Mouse (Mus musculus): ENCODE measurements around the gene Smcr8. TPM values are rescaled to one million over a fixed set of nuclear protein-coding genes. Genes with fewer than 3 reads are reported as not detected.
A peak's percentile ranks its signal among the peaks of the same experiment; 100 is the strongest.

The Smcr8 gene
- total and polyA plus RNA-seq, 2 experiments from 2014 or later, result 3.1 to 14.6 TPM

DNA sequence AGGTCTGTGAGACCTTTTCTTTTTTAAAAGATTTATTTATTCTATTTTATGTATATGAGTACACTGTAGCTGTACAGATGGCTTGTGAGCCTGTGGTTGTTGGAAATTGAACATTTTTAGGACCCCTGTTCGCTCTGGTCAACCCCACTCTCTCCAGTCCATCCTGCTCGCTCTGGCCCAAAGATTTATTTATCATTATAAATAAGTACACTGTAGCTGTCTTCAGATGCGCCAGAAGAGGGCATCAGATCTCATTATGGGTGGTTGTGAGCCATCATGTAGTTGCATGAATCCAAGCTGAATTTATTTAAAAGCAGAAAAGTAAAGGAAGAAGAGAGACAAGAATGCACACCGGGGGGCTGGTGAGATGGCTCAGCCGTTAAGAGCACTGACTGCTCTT, 42.1 kb upstream of the Smcr8 start:
- Histone ChIP-seq H3K9me3 (ENCODE audit: low read length) (no peaks in the 10 kb centered on the region), H3K4me3 (ENCODE audit: low read length) (no peak overlapping the region), H3K9ac (replicated peaks; ENCODE audit: low read length) (no peak overlapping the region), H3K27ac (no peak overlapping the region), H3K4me1 (ENCODE audit: insufficient read depth, low read length) (no peaks in the 10 kb centered on the region), H3K4me2 (ENCODE audit: low read depth, low read length) (no peak overlapping the region), H3K36me3 (ENCODE audit: insufficient read depth, low read length) (peaks cover 27% of the 10 kb centered on the region), H3K27me3 (ENCODE audit: insufficient read depth, low read length) (no peaks in the 10 kb centered on the region)
- no peak for ATAC-seq
- DNase-seq (ENCODE audit: low spot score), result no peak
- TF ChIP-seq CTCF (IDR thresholded peaks at IDR 0.05; ENCODE audit: low read depth), result peak; percentile 30; the same call in 1 of the 2 replicates
- WGBS, result 75% methylated on average over 5 of the region's 5 CpGs

DNA sequence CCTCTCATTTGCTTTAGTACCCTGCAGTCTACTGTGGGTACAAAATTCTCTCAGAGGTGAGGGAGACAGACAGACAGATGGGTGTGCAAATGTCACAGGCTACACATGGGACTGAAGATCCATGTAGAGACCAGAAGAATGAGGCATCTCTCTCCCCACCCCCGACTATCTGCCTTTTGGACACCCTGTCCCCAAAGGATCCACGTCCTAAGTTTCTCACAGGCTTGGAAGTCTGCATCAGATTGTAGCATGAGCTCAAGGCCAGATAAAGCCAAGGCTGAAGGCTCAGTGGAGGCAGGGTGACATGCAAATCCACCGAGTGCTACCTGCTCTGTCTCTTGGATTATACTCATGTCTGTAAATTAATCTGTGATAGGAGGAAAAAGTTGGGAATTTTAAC, 40.8 kb upstream of the Smcr8 start:
- H3K4me1 ChIP-seq (ENCODE audit: insufficient read depth, low read length), result no peaks in the 10 kb centered on the region
- no peak overlapping the region for H3K4me3 ChIP-seq (ENCODE audit: low read length)
- peaks cover 16% of the 10 kb centered on the region for H3K36me3 ChIP-seq (ENCODE audit: insufficient read depth, low read length)
- DNase-seq (ENCODE audit: low spot score) (no peak), ATAC-seq (no peak)
- H3K27ac ChIP-seq, result no peak overlapping the region
- no peak overlapping the region for H3K9ac ChIP-seq (replicated peaks; ENCODE audit: low read length)
- no peak overlapping the region for H3K4me2 ChIP-seq (ENCODE audit: low read depth, low read length)
- TF ChIP-seq CTCF (IDR thresholded peaks at IDR 0.05; ENCODE audit: low read depth), result no peak
- H3K27me3 ChIP-seq (ENCODE audit: insufficient read depth, low read length), result no peaks in the 10 kb centered on the region
- 92% methylated on average over 3 of the region's 3 CpGs for WGBS
- no peaks in the 10 kb centered on the region for H3K9me3 ChIP-seq (ENCODE audit: low read length)

DNA sequence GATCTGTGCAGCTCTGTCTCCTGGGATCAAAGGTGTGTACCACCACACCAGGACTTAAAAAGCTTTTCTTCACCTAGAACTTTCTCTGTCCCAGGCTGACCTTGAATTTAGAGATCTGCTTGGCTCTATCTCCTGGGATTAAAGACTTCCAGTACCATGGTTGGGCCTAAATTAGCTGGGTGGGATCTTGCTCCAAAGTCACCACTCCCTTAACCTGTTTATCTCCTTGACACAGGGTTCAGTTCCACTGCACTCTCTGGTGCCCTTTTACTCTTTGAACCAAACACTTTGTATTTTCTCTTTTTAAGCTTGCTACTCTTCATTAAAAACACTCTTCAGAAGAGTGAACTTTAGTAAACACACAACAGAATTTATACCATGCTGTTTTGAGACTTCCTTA, 39.9 kb upstream of the Smcr8 start:
- H3K27me3 ChIP-seq (ENCODE audit: insufficient read depth, low read length), result no peaks in the 10 kb centered on the region
- DNase-seq (ENCODE audit: low spot score), result no peak
- H3K4me3 ChIP-seq (ENCODE audit: low read length), result no peak overlapping the region
- TF ChIP-seq CTCF (IDR thresholded peaks at IDR 0.05; ENCODE audit: low read depth), result no peak
- peaks cover 15% of the 10 kb centered on the region for H3K36me3 ChIP-seq (ENCODE audit: insufficient read depth, low read length)
- ATAC-seq, result no peak
- H3K4me2 ChIP-seq (ENCODE audit: low read depth, low read length), result no peak overlapping the region
- H3K9me3 ChIP-seq (ENCODE audit: low read length), result no peaks in the 10 kb centered on the region
- no peaks in the 10 kb centered on the region for H3K4me1 ChIP-seq (ENCODE audit: insufficient read depth, low read length)
- H3K27ac ChIP-seq, result no peak overlapping the region
- no peak overlapping the region for H3K9ac ChIP-seq (replicated peaks; ENCODE audit: low read length)

DNA sequence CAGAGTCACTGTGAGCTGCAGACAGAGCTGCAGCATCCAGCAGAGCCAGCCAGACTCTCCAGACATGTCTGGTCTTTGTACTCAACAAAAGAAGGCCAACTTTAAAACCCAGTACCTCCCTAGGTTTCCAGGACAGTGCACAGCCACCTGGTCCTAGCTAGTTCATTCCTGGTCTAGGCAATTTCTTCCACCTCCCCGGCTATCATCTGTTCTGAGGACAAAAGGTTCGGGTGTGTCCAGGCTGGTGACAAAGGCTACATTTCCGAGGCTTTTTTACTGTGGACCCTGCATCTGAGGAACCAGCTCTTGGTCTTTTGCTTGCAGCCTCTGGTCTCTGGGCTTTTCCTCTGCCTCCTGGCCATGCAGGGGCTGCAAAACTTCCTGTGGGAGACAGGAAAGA, 37.0 kb upstream of the Smcr8 start:
- Histone ChIP-seq H3K4me1 (ENCODE audit: insufficient read depth, low read length) (no peaks in the 10 kb centered on the region), H3K9me3 (ENCODE audit: low read length) (no peaks in the 10 kb centered on the region), H3K27ac (no peak overlapping the region), H3K9ac (replicated peaks; ENCODE audit: low read length) (no peak overlapping the region), H3K4me3 (ENCODE audit: low read length) (no peak overlapping the region), H3K36me3 (ENCODE audit: insufficient read depth, low read length) (peaks cover 34% of the 10 kb centered on the region), H3K4me2 (ENCODE audit: low read depth, low read length) (no peak overlapping the region), H3K27me3 (ENCODE audit: insufficient read depth, low read length) (no peaks in the 10 kb centered on the region)
- TF ChIP-seq CTCF (IDR thresholded peaks at IDR 0.05; ENCODE audit: low read depth), result no peak
- DNase-seq (ENCODE audit: low spot score) (no peak), ATAC-seq (no peak)
- 86% methylated on average over 3 of the region's 3 CpGs for WGBS

DNA sequence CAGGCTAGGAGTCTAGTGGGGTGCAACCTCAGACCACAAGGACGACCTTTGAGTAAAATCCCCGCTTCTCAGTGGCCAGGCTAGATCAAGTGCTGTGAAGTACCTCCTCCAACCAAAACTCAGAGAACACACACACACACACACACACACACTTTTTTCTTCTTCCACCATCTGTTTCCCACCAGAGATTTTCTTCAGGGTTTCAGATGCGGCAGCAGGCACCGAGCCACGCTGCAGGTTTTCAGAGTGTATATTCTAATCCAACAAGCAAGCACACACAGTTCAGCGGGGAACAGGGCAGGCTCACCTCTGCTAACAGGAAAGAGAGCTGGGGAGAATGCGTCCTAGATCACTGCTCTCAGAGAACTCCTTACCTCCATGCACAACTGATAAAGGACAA, 21.8 kb upstream of the Smcr8 start:
- WGBS, result 94% methylated on average over 7 of the region's 7 CpGs
- H3K27ac ChIP-seq, result no peak overlapping the region
- peaks cover 23% of the 10 kb centered on the region; the same call in 1 of the 2 replicates for H3K36me3 ChIP-seq (ENCODE audit: insufficient read depth, low read length)

DNA sequence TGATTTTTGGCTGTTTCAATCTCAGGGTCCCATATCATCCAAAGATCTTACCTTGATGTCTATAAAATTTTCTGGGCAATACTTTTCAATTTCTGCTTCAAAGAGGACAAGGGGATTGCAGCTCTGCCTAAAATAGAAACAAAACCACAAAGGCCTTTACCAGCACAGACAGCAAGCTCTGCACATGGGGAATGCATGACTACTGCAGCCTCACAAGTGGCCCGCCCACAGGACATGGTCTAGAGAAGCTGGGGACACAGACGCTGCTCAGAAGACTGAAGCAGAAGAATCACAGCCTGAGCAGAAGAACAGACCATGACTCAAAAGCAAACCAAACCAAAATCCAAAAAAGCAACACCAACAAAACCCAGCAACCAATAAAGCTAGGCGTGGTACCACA, 15.6 kb upstream of the Smcr8 start:
- no peak for TF ChIP-seq CTCF (IDR thresholded peaks at IDR 0.05; ENCODE audit: low read depth)
- H3K4me1 ChIP-seq (ENCODE audit: insufficient read depth, low read length), result no peaks in the 10 kb centered on the region
- H3K36me3 ChIP-seq (ENCODE audit: insufficient read depth, low read length), result peaks cover 11% of the 10 kb centered on the region; the same call in 1 of the 2 replicates
- H3K9me3 ChIP-seq (ENCODE audit: low read length), result no peaks in the 10 kb centered on the region
- ATAC-seq (no peak), DNase-seq (ENCODE audit: low spot score) (no peak)
- no peaks in the 10 kb centered on the region for H3K27me3 ChIP-seq (ENCODE audit: insufficient read depth, low read length)
- no peak overlapping the region for H3K4me3 ChIP-seq (ENCODE audit: low read length)
- 90% methylated on average over 3 of the region's 3 CpGs for WGBS
- H3K4me2 ChIP-seq (ENCODE audit: low read depth, low read length), result no peak overlapping the region
- H3K9ac ChIP-seq (replicated peaks; ENCODE audit: low read length), result no peak overlapping the region
- H3K27ac ChIP-seq, result no peak overlapping the region

More for the DNA sequence above, 21.8 kb upstream of the Smcr8 start:
- Histone ChIP-seq H3K9me3 (ENCODE audit: low read length) (no peaks in the 10 kb centered on the region), H3K4me2 (ENCODE audit: low read depth, low read length) (no peak overlapping the region), H3K4me1 (ENCODE audit: insufficient read depth, low read length) (no peaks in the 10 kb centered on the region), H3K27me3 (ENCODE audit: insufficient read depth, low read length) (no peaks in the 10 kb centered on the region), H3K4me3 (ENCODE audit: low read length) (no peak overlapping the region), H3K9ac (replicated peaks; ENCODE audit: low read length) (no peak overlapping the region)
- ATAC-seq (no peak), DNase-seq (ENCODE audit: low spot score) (no peak)
- TF ChIP-seq CTCF (IDR thresholded peaks at IDR 0.05; ENCODE audit: low read depth), result no peak

DNA sequence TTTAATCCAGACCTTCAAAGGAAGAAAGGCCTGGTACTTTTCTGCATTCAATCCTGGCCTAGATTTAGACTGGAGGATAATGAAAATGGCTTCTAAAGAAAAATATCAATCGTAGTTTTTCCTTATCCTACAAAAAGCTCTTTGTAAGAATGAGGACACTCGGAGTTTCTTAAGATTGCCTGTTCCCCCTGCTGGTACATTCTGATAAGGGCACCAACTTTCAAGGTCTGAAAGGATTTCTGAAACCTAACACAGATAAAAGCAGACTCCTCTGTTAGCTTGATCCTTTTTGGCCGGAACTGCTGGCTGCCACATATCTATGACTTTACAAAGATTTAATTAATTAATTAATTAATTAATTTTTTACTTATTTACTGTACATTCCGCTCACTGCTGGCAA, 10.4 kb upstream of the Smcr8 start:
- 90% methylated on average over 4 of the region's 4 CpGs for WGBS
- DNase-seq (ENCODE audit: low spot score) (no peak), ATAC-seq (no peak)

More for the DNA sequence above, 10.4 kb upstream of the Smcr8 start:
- Histone ChIP-seq H3K4me1 (ENCODE audit: insufficient read depth, low read length) (no peaks in the 10 kb centered on the region), H3K27me3 (ENCODE audit: insufficient read depth, low read length) (no peaks in the 10 kb centered on the region), H3K27ac (no peak overlapping the region), H3K9ac (replicated peaks; ENCODE audit: low read length) (no peak overlapping the region), H3K4me2 (ENCODE audit: low read depth, low read length) (no peak overlapping the region), H3K9me3 (ENCODE audit: low read length) (no peaks in the 10 kb centered on the region), H3K36me3 (ENCODE audit: insufficient read depth, low read length) (no peaks in the 10 kb centered on the region), H3K4me3 (ENCODE audit: low read length) (no peak overlapping the region)
- TF ChIP-seq CTCF (IDR thresholded peaks at IDR 0.05; ENCODE audit: low read depth), result peak; percentile 35

All from hindbrain, postnatal 0 days (tissue).